Mouse (Mus musculus) midbrain, postnatal 0 days (tissue): ENCODE data around the gene Zkscan2. TPM values are rescaled to one million over a fixed set of nuclear protein-coding genes. Genes with fewer than 3 reads are reported as not detected.

ENCODE experiments used
- ATAC-seq: fragments of 200-750 bp; cut with Nextera tagmentation; 2 replicates; pipeline ENCODE4 v1.8.0; 2017; ENCODE audit warnings: moderate number of reproducible peaks, mild to moderate bottlenecking, moderate TSS enrichment, moderate library complexity; ENCODE audit not compliant: low FRiP score
- DNase-seq: peaks from one replicate; pipeline ENCODE4 v3.0.0-alpha.2; 2015; ENCODE audit warnings: low spot score
- H3K27ac ChIP-seq: fragments of 300-500 bp; sonication (generic); 2 replicates; pipeline ENCODE4 v1.5.1; 2014; ENCODE audit warnings: low read depth, mild to moderate bottlenecking, low read length, mixed read lengths
- H3K27me3 ChIP-seq: fragments of 300-500 bp; sonication (generic); 2 replicates; pipeline ENCODE4 v1.6.1; 2014; ENCODE audit warnings: low read length, control low read depth, mixed read lengths; ENCODE audit not compliant: insufficient read depth
- H3K36me3 ChIP-seq: fragments of 300-500 bp; sonication (generic); 2 replicates; pipeline ENCODE4 v1.6.1; 2014; ENCODE audit warnings: low read length, control low read depth, mixed read lengths; ENCODE audit not compliant: insufficient read depth
- H3K4me1 ChIP-seq: fragments of 300-500 bp; sonication (generic); 2 replicates; pipeline ENCODE4 v1.6.1; 2014; ENCODE audit warnings: mild to moderate bottlenecking, control low read depth, antibody characterized with exemption, low read length, mixed read lengths; ENCODE audit not compliant: insufficient read depth
- H3K4me2 ChIP-seq: fragments of 300-500 bp; sonication (generic); 2 replicates; pipeline ENCODE4 v1.6.1; 2014; ENCODE audit warnings: low read depth, mild to moderate bottlenecking, low read length, mixed read lengths; ENCODE audit not compliant: poor library complexity, severe bottlenecking
- H3K4me3 ChIP-seq: fragments of 300-500 bp; sonication (generic); 2 replicates; pipeline ENCODE4 v1.5.1; 2014; ENCODE audit warnings: low read depth, mild to moderate bottlenecking, low read length, moderate library complexity
- H3K9ac ChIP-seq: fragments of 300-500 bp; sonication (generic); replicated peaks from 2 replicates; pipeline ENCODE4 v1.6.1; 2014; ENCODE audit warnings: mild to moderate bottlenecking, low read length, moderate library complexity, mixed read lengths; ENCODE audit not compliant: poor library complexity, severe bottlenecking
- H3K9me3 ChIP-seq: fragments of 300-500 bp; sonication (generic); 2 replicates; pipeline ENCODE4 v1.6.1; 2016; ENCODE audit warnings: low read length, control low read depth
- CTCF ChIP-seq: IDR thresholded peaks from 2 replicates; pipeline ENCODE4 v1.5.1; 2016; ENCODE audit warnings: antibody characterized with exemption, mild to moderate bottlenecking
- WGBS: fragments of 180-500 bp; shearing (Covaris S2); extraction: QIAGEN DNeasy Blood & Tissue Kit; methylation state at CpG from one replicate; pipeline ENCODE4 v1.1.7; 2014; 5-methylcytosine and 5-hydroxymethylcytosine counted together
- polyA plus RNA-seq: library from polyadenylated mRNA; unstranded; fragments of >200 nt; fragmentation: Nextera tagmentation; extraction: Ambion mirVana; gene quantifications from 2 replicates; pipeline ENCODE4 v1.2.1, GENCODE M21; 2015
- total RNA-seq: library from RNA; depleted of rRNA; stranded (reverse); fragments of >200 nt; gene quantifications from 2 replicates; pipeline ENCODE4 v1.2.3, GENCODE M21; 2014; rRNA removed

Gene Zkscan2
- total and polyA plus RNA-seq, 2 experiments from 2014 or later, result 11.2 to 21.1 TPM

- no peak overlapping the region for H3K27ac ChIP-seq
- no peaks in the 10 kb centered on the region for H3K27me3 ChIP-seq
- H3K9me3 ChIP-seq, result no peaks in the 10 kb centered on the region
- no peak for ATAC-seq
- no peaks in the 10 kb centered on the region for H3K4me1 ChIP-seq
- no peak overlapping the region for H3K4me3 ChIP-seq
- TF ChIP-seq CTCF, result no peak
- no peak overlapping the region for H3K9ac ChIP-seq
- no peak overlapping the region for H3K4me2 ChIP-seq
- no peak for DNase-seq
- WGBS, result 87% methylated on average over 8 of the region's 8 CpGs
- peaks cover 23% of the 10 kb centered on the region for H3K36me3 ChIP-seq
Observed at GRCm38 (mm10) chr7:123429624-123430410, 70.4 kb downstream of the Zkscan2 start.

Other genes with a start within 250 kb of the Zkscan2 start
- gene Lcmt1, start 130.7 kb downstream of the Zkscan2 start, total RNA-seq, result 62.8 and 74.8 TPM in 2 replicates
- 114 and 115 TPM in 2 replicates for gene Lcmt1, start 130.7 kb downstream of the Zkscan2 start, polyA plus RNA-seq
- gene Arhgap17, start 130.5 kb downstream of the Zkscan2 start, total RNA-seq, result 4.8 and 12.1 TPM in 2 replicates
- 5.3 and 6.3 TPM in 2 replicates for gene Arhgap17, start 130.5 kb downstream of the Zkscan2 start, polyA plus RNA-seq
- not detected in 2 replicates for gene Aqp8, start 38.2 kb downstream of the Zkscan2 start, total RNA-seq
- not detected in 2 replicates for gene Aqp8, start 38.2 kb downstream of the Zkscan2 start, polyA plus RNA-seq